Mouse (Mus musculus) c-Kit-positive CD71-negative TER-119-negative erythroid progenitor cells, embryonic 14.5 days (primary cell): ENCODE measurements around the gene Olfr1214.
"Not testable (repeated sequence)": the region's sequence is repeated elsewhere in the genome, so short reads cannot be mapped to it uniquely, and the experiment has no call there.

Source experiments
- DNase-seq: peaks from one replicate; pipeline ENCODE4 v3.0.0-alpha.2; 2013; ENCODE audit warnings: low read depth

Olfr1214 gene

DNA sequence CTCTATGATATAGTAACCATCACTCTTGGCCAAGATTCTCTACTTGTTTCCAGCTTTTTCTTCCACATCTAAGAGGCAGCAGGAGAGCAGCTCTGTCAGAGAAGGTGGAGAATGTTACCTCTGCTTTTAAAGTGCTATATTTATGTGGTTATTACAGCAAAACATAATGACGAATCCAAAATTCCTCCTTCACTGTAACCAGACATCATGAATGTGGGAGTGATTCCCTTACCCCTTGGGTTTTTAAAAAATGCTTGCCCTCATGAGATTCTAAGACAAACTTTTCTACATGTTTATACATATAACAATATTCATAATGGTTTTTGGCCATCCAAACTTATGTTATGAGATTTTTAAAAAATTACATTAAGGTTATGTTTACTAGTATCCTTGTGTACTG lies at the start of gene Olfr1214:
TSS of gene Olfr1214 (minus strand) at position 101 of the 400 bp plus-strand sequence.
- DNase-seq: no peak

DNA sequence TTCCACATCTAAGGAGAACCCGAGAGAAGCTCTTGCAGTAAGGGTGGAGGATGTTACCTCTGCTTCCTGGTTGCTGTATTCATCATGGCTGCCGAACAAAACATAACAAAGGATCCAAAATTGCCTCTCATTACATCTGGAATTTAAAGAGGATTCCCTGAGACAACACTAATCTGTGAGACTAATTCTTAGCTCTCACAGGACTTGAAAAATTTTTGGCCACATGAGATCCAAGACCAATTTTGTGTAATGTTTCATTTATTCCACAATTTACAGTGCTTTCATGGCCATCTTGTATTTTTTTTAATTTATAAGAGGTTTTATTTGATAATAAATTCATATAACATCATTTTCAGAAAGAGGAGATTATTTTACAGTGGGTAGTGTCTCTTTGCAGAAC lies 39.5 kb upstream of the Olfr1214 start, which contains the start of gene Olfr1217:
TSS of gene Olfr1217 (minus strand) at position 101 of the 400 bp plus-strand sequence.
- no peak for DNase-seq

DNA sequence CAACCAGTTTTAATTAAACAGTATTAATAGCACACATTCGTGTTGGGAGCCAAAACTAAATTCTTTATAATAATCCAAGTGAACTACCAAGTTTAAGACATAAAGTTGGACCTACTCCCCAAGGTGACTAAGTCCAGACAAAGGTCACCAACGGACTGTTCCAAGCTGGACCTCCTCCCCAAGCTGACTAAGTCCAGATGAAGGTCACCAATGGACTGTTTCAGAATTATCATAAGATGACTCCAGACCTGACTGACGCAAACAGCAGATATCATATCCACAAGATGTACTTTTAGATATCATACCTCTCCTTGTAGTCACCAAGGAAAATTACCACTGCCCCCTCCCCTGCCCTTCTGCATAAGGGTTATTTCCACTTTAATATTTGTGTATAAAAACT lies 29.0 kb upstream of the Olfr1214 start:
- not testable (repeated sequence) for DNase-seq

DNA sequence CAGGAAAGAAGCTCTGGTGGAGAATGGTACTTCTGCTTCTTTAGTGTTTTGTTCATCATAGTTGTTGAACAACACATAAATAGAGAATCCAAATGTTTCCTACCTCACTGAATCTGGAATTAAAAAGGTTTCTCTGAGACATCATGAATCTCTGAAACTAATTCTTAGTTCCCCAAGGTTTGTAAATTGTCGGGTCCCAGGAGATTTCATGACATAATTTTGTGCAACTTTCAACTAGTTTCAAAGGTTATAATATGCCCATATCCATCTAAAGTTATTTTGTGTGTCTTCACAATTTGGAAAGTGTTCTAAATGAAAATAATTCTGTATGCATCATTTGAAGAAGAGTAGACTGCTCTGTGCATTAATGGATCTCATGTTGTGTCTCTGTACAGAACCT lies 25.8 kb upstream of the Olfr1214 start, which contains the start of gene Olfr1216:
TSS of gene Olfr1216 (minus strand) at position 101 of the 400 bp plus-strand sequence.
- no peak for DNase-seq

DNA sequence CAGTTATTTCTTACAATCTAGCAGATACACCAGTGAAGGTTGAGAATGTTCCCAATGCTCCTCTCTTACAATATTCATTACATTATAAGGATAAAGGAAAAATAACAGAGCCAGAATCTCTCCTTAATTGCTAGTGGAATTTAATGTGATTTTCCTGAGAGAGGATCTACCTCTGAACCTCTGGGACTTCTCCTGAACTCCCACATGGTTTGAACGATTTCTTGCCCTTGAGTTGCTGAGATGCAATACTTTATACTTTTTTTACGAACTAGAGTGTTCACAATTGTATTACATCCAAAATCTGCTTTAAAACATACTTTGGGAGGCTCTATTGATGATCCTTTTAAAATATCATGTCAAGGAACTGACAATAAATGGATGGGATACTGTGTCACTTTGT lies 14.4 kb upstream of the Olfr1214 start, which contains the start of gene Olfr1215:
TSS of gene Olfr1215 (minus strand) at position 101 of the 400 bp plus-strand sequence.
- no peak for DNase-seq

DNA sequence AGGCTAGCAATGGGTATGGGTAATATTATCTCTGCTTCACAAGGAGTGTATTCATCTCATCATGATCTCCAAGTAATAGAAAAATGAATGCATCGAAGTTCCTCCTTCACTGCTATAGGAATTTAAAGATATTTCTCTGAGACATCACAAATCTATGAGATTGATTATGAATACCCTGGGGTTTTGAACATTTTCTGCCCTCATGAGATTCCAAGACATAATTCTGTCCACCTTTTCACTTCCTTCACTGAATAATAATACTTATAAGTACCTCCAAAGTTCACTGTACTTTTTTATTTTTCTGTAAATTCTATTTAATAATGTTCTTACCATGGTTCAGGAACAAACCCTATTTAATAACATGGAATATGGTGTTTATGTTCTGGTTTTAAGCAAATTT lies 12.3 kb downstream of the Olfr1214 start, which contains the start of gene Gm13762:
TSS of gene Gm13762 (minus strand) at position 101 of the 400 bp plus-strand sequence.
- no peak for DNase-seq

DNA sequence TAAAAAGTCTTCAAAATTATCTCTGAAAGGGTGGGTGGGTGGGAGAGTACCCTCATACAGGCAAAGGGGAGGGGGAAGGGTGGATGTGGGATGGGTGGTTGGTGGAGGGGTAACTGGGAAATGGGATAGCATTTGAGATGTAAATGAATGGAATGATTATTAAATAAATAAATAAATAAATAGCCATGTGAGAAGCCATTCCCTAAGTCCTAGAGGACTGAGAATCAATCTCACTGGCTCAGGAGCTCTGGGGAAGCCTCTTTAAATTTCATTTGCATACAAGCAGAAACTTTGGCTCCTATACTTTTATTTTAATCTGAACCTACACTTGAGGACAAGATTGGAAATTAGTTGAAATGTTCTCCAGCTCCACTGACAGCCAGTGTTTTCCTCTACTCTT lies 38.8 kb downstream of the Olfr1214 start, which contains the start of gene Olfr1212:
TSS of gene Olfr1212 (plus strand) at position 301 of the 400 bp plus-strand sequence.
- no peak for DNase-seq

DNA sequence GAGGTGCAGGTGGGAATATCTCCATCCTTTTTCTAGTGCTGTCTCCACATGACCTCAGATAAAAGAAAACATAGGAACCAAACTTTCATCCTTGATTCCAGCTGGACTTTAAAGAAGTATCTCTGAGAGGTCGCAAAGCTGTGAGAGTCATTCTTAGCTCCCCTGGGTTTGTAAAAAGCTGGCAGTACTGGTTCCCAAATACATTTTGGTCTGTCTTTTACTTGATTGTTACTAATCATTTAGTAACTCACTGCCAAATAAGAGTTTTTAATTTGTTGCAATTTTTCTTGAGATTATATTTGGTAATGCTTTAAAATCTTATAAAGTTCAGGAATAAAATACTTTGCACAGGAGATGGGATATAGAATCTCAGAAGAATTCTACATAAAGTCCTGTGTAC lies 54.4 kb downstream of the Olfr1214 start, which contains the start of gene Olfr1211:
TSS of gene Olfr1211 (minus strand) at position 101 of the 400 bp plus-strand sequence.
- DNase-seq: no peak
